Mouse (Mus musculus): Measurements from ENCODE around the gene Psma3. TPM values are rescaled to one million over a fixed set of nuclear protein-coding genes. Genes with fewer than 3 reads are reported as not detected.

The Psma3 gene
- polyA plus RNA-seq, 2 experiments: 245 to 594 TPM

- H3K36me3 ChIP-seq (ENCODE audit: control insufficient read depth, insufficient read depth, low read length): peaks cover 6% of the 10 kb centered on the region
- H3K4me2 ChIP-seq (replicated peaks; ENCODE audit: low read depth, low read length, severe bottlenecking): peak overlapping the region; percentile 54
- under 1% methylated on average over 15 of the region's 15 CpGs for WGBS
- ATAC-seq (ENCODE audit: low FRiP score, low read depth) (peak; percentile 73), DNase-seq (ENCODE audit: low spot score) (peak; percentile 96)
- no peaks in the 10 kb centered on the region for H3K9me3 ChIP-seq (ENCODE audit: control insufficient read depth, low read length)
- H3K4me3 ChIP-seq (replicated peaks; ENCODE audit: low read length): peak overlapping the region; percentile 72
- H3K9ac ChIP-seq (ENCODE audit: low read depth, low read length, severe bottlenecking): peak overlapping the region; percentile 84
- H3K4me1 ChIP-seq (ENCODE audit: control insufficient read depth, insufficient read depth, low read length): peaks cover 4% of the 10 kb centered on the region; the same call in 1 of the 2 replicates
- H3K27ac ChIP-seq (replicated peaks; ENCODE audit: low read depth, low read length): peak overlapping the region; percentile 96
- H3K27me3 ChIP-seq (ENCODE audit: control insufficient read depth, insufficient read depth, low read length): no peaks in the 10 kb centered on the region
- no peak for TF ChIP-seq POLR2A (IDR thresholded peaks at IDR 0.05; ENCODE audit: borderline replicate concordance, extremely low read depth, insufficient read depth, insufficient read length)
Observed at GRCm38 (mm10) chr12:70968791-70969307, 5.6 kb upstream of the Psma3 start.

GRCm38 (mm10) chr12:70969485-70970184 lies 4.8 kb upstream of the Psma3 start:
- peaks cover 4% of the 10 kb centered on the region; the same call in 1 of the 2 replicates for H3K4me1 ChIP-seq (ENCODE audit: control insufficient read depth, insufficient read depth, low read length)

DNA sequence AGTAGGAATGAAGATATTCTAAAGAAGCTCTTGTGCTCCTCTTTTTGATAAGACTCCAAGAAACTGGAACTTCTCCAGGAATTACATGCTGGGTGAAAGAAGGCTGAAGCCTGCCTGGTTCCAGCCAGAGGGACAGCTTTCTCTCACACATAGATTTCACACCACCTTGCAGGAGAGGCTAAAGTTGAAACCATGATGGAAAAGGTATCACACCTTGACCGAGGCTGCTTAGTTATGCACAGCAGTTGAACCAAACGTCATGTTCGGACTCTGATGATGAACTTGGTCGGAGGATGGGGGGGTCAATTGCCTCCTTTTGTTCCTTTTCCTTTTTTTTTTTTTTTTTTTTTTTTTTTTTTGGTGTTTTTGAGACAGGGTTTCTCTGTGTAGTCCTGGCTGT lies 590 bp upstream of the Psma3 start:
- no peak for ATAC-seq (ENCODE audit: low FRiP score, low read depth)
- Histone ChIP-seq H3K36me3 (ENCODE audit: control insufficient read depth, insufficient read depth, low read length) (no peaks in the 10 kb centered on the region), H3K4me1 (ENCODE audit: control insufficient read depth, insufficient read depth, low read length) (peaks cover 7% of the 10 kb centered on the region), H3K9ac (ENCODE audit: low read depth, low read length, severe bottlenecking) (no peak overlapping the region), H3K9me3 (ENCODE audit: control insufficient read depth, low read length) (no peaks in the 10 kb centered on the region), H3K4me2 (replicated peaks; ENCODE audit: low read depth, low read length, severe bottlenecking) (no peak overlapping the region), H3K27me3 (ENCODE audit: control insufficient read depth, insufficient read depth, low read length) (no peaks in the 10 kb centered on the region), H3K27ac (replicated peaks; ENCODE audit: low read depth, low read length) (0 out of 2 replicates have a peak overlapping the region, but pooled peaks have one; percentile 28), H3K4me3 (replicated peaks; ENCODE audit: low read length) (peak overlapping the region; percentile 68)
- DNase-seq (ENCODE audit: low spot score): no peak
- TF ChIP-seq POLR2A (IDR thresholded peaks at IDR 0.05; ENCODE audit: borderline replicate concordance, extremely low read depth, insufficient read depth, insufficient read length): no peak
- WGBS: 89% methylated on average over 4 of the region's 4 CpGs

More at GRCm38 (mm10) chr12:70969485-70970184, 4.8 kb upstream of the Psma3 start:
- Histone ChIP-seq H3K27ac (replicated peaks; ENCODE audit: low read depth, low read length) (peak overlapping the region; percentile 76), H3K27me3 (ENCODE audit: control insufficient read depth, insufficient read depth, low read length) (no peaks in the 10 kb centered on the region), H3K36me3 (ENCODE audit: control insufficient read depth, insufficient read depth, low read length) (no peaks in the 10 kb centered on the region), H3K4me2 (replicated peaks; ENCODE audit: low read depth, low read length, severe bottlenecking) (peak overlapping the region; percentile 50), H3K9ac (ENCODE audit: low read depth, low read length, severe bottlenecking) (no peak overlapping the region), H3K9me3 (ENCODE audit: control insufficient read depth, low read length) (no peaks in the 10 kb centered on the region), H3K4me3 (replicated peaks; ENCODE audit: low read length) (peak overlapping the region; percentile 39)
- DNase-seq (ENCODE audit: low spot score) (peak; percentile 76), ATAC-seq (ENCODE audit: low FRiP score, low read depth) (peak; percentile 1; the same call in 1 of the 2 replicates)
- 4% methylated on average over 17 of the region's 17 CpGs for WGBS
- TF ChIP-seq POLR2A (IDR thresholded peaks at IDR 0.05; ENCODE audit: borderline replicate concordance, extremely low read depth, insufficient read depth, insufficient read length): no peak

DNA sequence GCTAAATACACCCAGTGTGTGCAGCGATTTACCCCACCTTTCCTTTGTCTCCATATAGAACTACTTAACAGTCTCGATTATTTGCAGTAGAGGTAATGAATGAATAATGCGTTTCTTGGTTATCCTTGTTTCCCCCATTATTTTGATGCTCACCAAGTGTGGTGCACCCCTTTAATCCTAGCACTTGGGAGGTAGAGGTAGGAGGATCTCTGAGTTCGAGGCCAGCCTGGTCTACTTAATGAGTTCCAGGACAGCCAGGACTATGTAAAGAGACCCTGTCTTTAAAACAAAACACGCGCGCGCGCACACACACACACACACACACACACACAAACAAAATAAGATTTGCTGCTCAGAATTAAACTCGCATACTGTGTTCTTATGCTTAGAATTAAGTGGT lies 985 bp downstream of the Psma3 start:
- peak overlapping the region; percentile 57 for H3K4me2 ChIP-seq (replicated peaks; ENCODE audit: low read depth, low read length, severe bottlenecking)
- peak overlapping the region; percentile 96 for H3K9ac ChIP-seq (ENCODE audit: low read depth, low read length, severe bottlenecking)
- H3K4me1 ChIP-seq (ENCODE audit: control insufficient read depth, insufficient read depth, low read length): peaks cover 7% of the 10 kb centered on the region
- DNase-seq (ENCODE audit: low spot score): no peak
- WGBS: 22% methylated on average over 10 of the region's 10 CpGs
- no peaks in the 10 kb centered on the region for H3K9me3 ChIP-seq (ENCODE audit: control insufficient read depth, low read length)
- no peaks in the 10 kb centered on the region for H3K27me3 ChIP-seq (ENCODE audit: control insufficient read depth, insufficient read depth, low read length)
- peak overlapping the region; percentile 68 for H3K4me3 ChIP-seq (replicated peaks; ENCODE audit: low read length)
- H3K27ac ChIP-seq (replicated peaks; ENCODE audit: low read depth, low read length): peak overlapping the region; percentile 98
- H3K36me3 ChIP-seq (ENCODE audit: control insufficient read depth, insufficient read depth, low read length): peaks cover 15% of the 10 kb centered on the region
- ATAC-seq (ENCODE audit: low FRiP score, low read depth): no peak
- no peak for TF ChIP-seq POLR2A (IDR thresholded peaks at IDR 0.05; ENCODE audit: borderline replicate concordance, extremely low read depth, insufficient read depth, insufficient read length)

GRCm38 (mm10) chr12:70975891-70976290 lies 1.5 kb downstream of the Psma3 start:
- WGBS: 65% methylated on average over 3 of the region's 3 CpGs
- H3K4me3 ChIP-seq (replicated peaks; ENCODE audit: low read length): peak overlapping the region; percentile 68
- H3K9ac ChIP-seq (ENCODE audit: low read depth, low read length, severe bottlenecking): peak overlapping the region; percentile 96; the same call in 1 of the 2 replicates
- peaks cover 19% of the 10 kb centered on the region for H3K36me3 ChIP-seq (ENCODE audit: control insufficient read depth, insufficient read depth, low read length)
- TF ChIP-seq POLR2A (IDR thresholded peaks at IDR 0.05; ENCODE audit: borderline replicate concordance, extremely low read depth, insufficient read depth, insufficient read length): no peak
- peak overlapping the region; percentile 57 for H3K4me2 ChIP-seq (replicated peaks; ENCODE audit: low read depth, low read length, severe bottlenecking)
- no peaks in the 10 kb centered on the region for H3K9me3 ChIP-seq (ENCODE audit: control insufficient read depth, low read length)
- H3K27me3 ChIP-seq (ENCODE audit: control insufficient read depth, insufficient read depth, low read length): no peaks in the 10 kb centered on the region
- no peak overlapping the region for H3K27ac ChIP-seq (replicated peaks; ENCODE audit: low read depth, low read length)
- no peak for DNase-seq (ENCODE audit: low spot score)
- no peak for ATAC-seq (ENCODE audit: low FRiP score, low read depth)
- H3K4me1 ChIP-seq (ENCODE audit: control insufficient read depth, insufficient read depth, low read length): peaks cover 7% of the 10 kb centered on the region

All from limb, embryonic 14.5 days (tissue).